Mouse (Mus musculus) MEL (cell line): ENCODE results near the gene Grn. TPM values are rescaled to one million over a fixed set of nuclear protein-coding genes. Genes with fewer than 3 reads are reported as not detected.
A peak's percentile ranks its signal among the peaks of the same experiment; 100 is the strongest.

Experiments
- DNase-seq: peaks from one replicate; pipeline ENCODE4 v3.0.0; 2011; ENCODE audit warnings: low read depth, low spot score
- H3K27ac ChIP-seq: 2 replicates; pipeline ENCODE4 v1.5.1; 2012; ENCODE audit warnings: low read depth, mild to moderate bottlenecking, control low read depth, low read length, moderate library complexity; ENCODE audit not compliant: control insufficient read depth
- H3K27me3 ChIP-seq, 2 experiments: fragments of 150-350 bp in 1 of 2; sonication (generic) in 1 of 2; 2 replicates each; pipeline ENCODE4 v1.6.1; 2012; ENCODE audit warnings: low read length in 2 of 2, mild to moderate bottlenecking in 2 of 2, improper control_type of control experiment in 1 of 2, moderate library complexity in 1 of 2; ENCODE audit not compliant: insufficient read depth in 2 of 2, control insufficient read depth in 1 of 2
- H3K36me3 ChIP-seq, 2 experiments: 2 replicates each; pipeline ENCODE4 v1.6.1; 2012 to 2014; ENCODE audit warnings: low read length in 2 of 2, improper control_type of control experiment in 1 of 2, inconsistent platforms in 1 of 2, mild to moderate bottlenecking in 1 of 2; ENCODE audit not compliant: insufficient read depth in 2 of 2, control insufficient read depth in 1 of 2
- H3K4me1 ChIP-seq, 2 experiments: fragments of 150-350 bp in 1 of 2; sonication (generic) in 1 of 2; 2 replicates each; pipeline ENCODE4 v1.6.1; 2012; ENCODE audit warnings: low read length in 2 of 2, improper control_type of control experiment in 1 of 2, mild to moderate bottlenecking in 1 of 2; ENCODE audit not compliant: insufficient read depth in 2 of 2, control insufficient read depth in 1 of 2
- H3K4me3 ChIP-seq, 2 experiments: fragments of 150-350 bp in 1 of 2; sonication (generic) in 1 of 2; 2 replicates each; pipeline ENCODE4 v1.5.1; 2012; ENCODE audit warnings: low read depth in 2 of 2, low read length in 2 of 2, mild to moderate bottlenecking in 2 of 2, moderate library complexity in 2 of 2, control low read depth in 1 of 2, improper control_type of control experiment in 1 of 2; ENCODE audit not compliant: control insufficient read depth in 1 of 2, insufficient read depth in 1 of 2
- H3K79me2 ChIP-seq: 2 replicates; pipeline ENCODE4 v1.6.1; 2012; ENCODE audit warnings: mild to moderate bottlenecking, low read length, moderate library complexity; ENCODE audit not compliant: control insufficient read depth, poor library complexity, insufficient read depth
- H3K9ac ChIP-seq: 2 replicates; pipeline ENCODE4 v1.6.1; 2012; ENCODE audit warnings: low read depth, mild to moderate bottlenecking, control low read depth, low read length, moderate library complexity; ENCODE audit not compliant: control insufficient read depth, poor library complexity, severe bottlenecking
- H3K9me3 ChIP-seq: fragments of 150-350 bp; sonication (generic); replicated peaks from 2 replicates; pipeline ENCODE4 v1.6.1; 2012; ENCODE audit warnings: mild to moderate bottlenecking, low read length, improper control_type of control experiment, moderate library complexity; ENCODE audit not compliant: insufficient read depth
- CTCF ChIP-seq, 3 experiments: IDR thresholded peaks in 2 of 3; conservative IDR thresholded peaks in 1 of 3; 2 replicates each; pipeline ENCODE4 v1.5.1; 2011 to 2012; ENCODE audit warnings: low read length in 3 of 3, low read depth in 2 of 3, mild to moderate bottlenecking in 2 of 3, improper control_type of control experiment in 1 of 3, inconsistent platforms in 1 of 3, mixed read lengths in 1 of 3, moderate library complexity in 1 of 3; ENCODE audit not compliant: control insufficient read depth in 1 of 3, insufficient read depth in 1 of 3, poor library complexity in 1 of 3, severe bottlenecking in 1 of 3
- E2F4 ChIP-seq: IDR thresholded peaks from 2 replicates; pipeline ENCODE4 v1.6.1; 2011; ENCODE audit warnings: low read depth, low read length, improper control_type of control experiment, borderline replicate concordance
- EP300 ChIP-seq, 2 experiments: IDR thresholded peaks; 2 replicates each; pipeline ENCODE4 v1.6.1; 2011; ENCODE audit warnings: improper control_type of control experiment in 2 of 2, low read length in 2 of 2, low read depth in 1 of 2, mild to moderate bottlenecking in 1 of 2
- GATA1 ChIP-seq: IDR thresholded peaks from 2 replicates; pipeline ENCODE4 v1.6.1; 2011; ENCODE audit warnings: low read depth, low read length, improper control_type of control experiment
- HCFC1 ChIP-seq: IDR thresholded peaks from 2 replicates; pipeline ENCODE4 v1.6.1; 2012; ENCODE audit warnings: low read depth, mild to moderate bottlenecking, inconsistent platforms, low read length, improper control_type of control experiment, moderate library complexity
- MXI1 ChIP-seq: IDR thresholded peaks from 2 replicates; pipeline ENCODE4 v1.6.1; 2011; ENCODE audit warnings: mild to moderate bottlenecking, low read depth, low read length, improper control_type of control experiment
- MYB ChIP-seq: IDR thresholded peaks from 2 replicates; pipeline ENCODE4 v1.6.1; 2011; ENCODE audit warnings: mild to moderate bottlenecking, low read depth, low read length, improper control_type of control experiment
- NELFE ChIP-seq: IDR thresholded peaks from 2 replicates; pipeline ENCODE4 v1.6.1; 2011; ENCODE audit warnings: low read depth, low read length, improper control_type of control experiment
- NRF1 ChIP-seq: IDR thresholded peaks from 2 replicates; pipeline ENCODE4 v1.6.1; 2014; ENCODE audit warnings: low read depth, mild to moderate bottlenecking, inconsistent platforms, low read length, improper control_type of control experiment, moderate library complexity; ENCODE audit not compliant: poor library complexity, insufficient read depth, severe bottlenecking
- POLR2A ChIP-seq, 2 experiments: IDR thresholded peaks; 2 replicates each; pipeline ENCODE4 v1.6.1; 2011 to 2012; ENCODE audit warnings: low read length in 2 of 2, mild to moderate bottlenecking in 2 of 2, control low read depth in 1 of 2, improper control_type of control experiment in 1 of 2, low read depth in 1 of 2, moderate library complexity in 1 of 2; ENCODE audit not compliant: control insufficient read depth in 1 of 2, insufficient read depth in 1 of 2, poor library complexity in 1 of 2
- POLR2AphosphoS2 ChIP-seq: IDR thresholded peaks from 2 replicates; pipeline ENCODE4 v1.6.1; 2011; ENCODE audit warnings: low read length, improper control_type of control experiment
- POLR2AphosphoS5 ChIP-seq: IDR thresholded peaks from 2 replicates; pipeline ENCODE4 v1.6.1; 2012; ENCODE audit warnings: low read depth, borderline replicate concordance, mild to moderate bottlenecking, inconsistent platforms, low read length, moderate library complexity, mixed read lengths
- RAD21 ChIP-seq: IDR thresholded peaks from 2 replicates; pipeline ENCODE4 v1.6.1; 2011; ENCODE audit warnings: mild to moderate bottlenecking, low read depth, low read length, improper control_type of control experiment
- SIN3A ChIP-seq: IDR thresholded peaks from 2 replicates; pipeline ENCODE4 v1.6.1; 2012; ENCODE audit warnings: low read length, improper control_type of control experiment, inconsistent platforms
- TAL1 ChIP-seq: IDR thresholded peaks from 2 replicates; pipeline ENCODE4 v1.6.1; 2012; ENCODE audit warnings: mild to moderate bottlenecking, inconsistent platforms, low read length, moderate library complexity, mixed read lengths
- TBP ChIP-seq: IDR thresholded peaks from 2 replicates; pipeline ENCODE4 v1.8.0; 2011; ENCODE audit warnings: low read depth, low read length, improper control_type of control experiment
- UBTF ChIP-seq: IDR thresholded peaks from 2 replicates; pipeline ENCODE4 v1.6.1; 2012; ENCODE audit warnings: low read depth, mild to moderate bottlenecking, inconsistent platforms, low read length, improper control_type of control experiment, moderate library complexity, borderline replicate concordance; ENCODE audit not compliant: insufficient read depth
- USF1 ChIP-seq: IDR thresholded peaks from 2 replicates; pipeline ENCODE4 v1.6.1; 2014; ENCODE audit warnings: low read depth, mild to moderate bottlenecking, inconsistent platforms, low read length, improper control_type of control experiment, moderate library complexity
- ZKSCAN1 ChIP-seq: IDR thresholded peaks from 2 replicates; pipeline ENCODE4 v1.6.1; 2012; ENCODE audit warnings: low read depth, mild to moderate bottlenecking, inconsistent platforms, low read length, improper control_type of control experiment, moderate library complexity
- ZMIZ1 ChIP-seq: IDR thresholded peaks from 2 replicates; pipeline ENCODE4 v1.6.1; 2012; ENCODE audit warnings: low read depth, mild to moderate bottlenecking, inconsistent platforms, low read length, improper control_type of control experiment, moderate library complexity
- polyA plus RNA-seq, 2 experiments: library from polyadenylated mRNA; stranded (reverse) in 1 of 2; unstranded in 1 of 2; fragments of >175 nt in 1 of 2; fragments of >200 nt in 1 of 2; gene quantifications; 2 replicates each; pipeline versions ENCODE4 v1.2.1 to v1.2.4; 2012; ENCODE audit warnings: low replicate concordance in 2 of 2, low read depth in 1 of 2; ENCODE audit not compliant: insufficient read length in 2 of 2, insufficient read depth in 1 of 2, missing spikeins in 1 of 2
- total RNA-seq: library from RNA; depleted of rRNA; stranded (reverse); fragments of 300-350 nt; gene quantifications from 2 replicates; pipeline ENCODE4 v1.2.3, GENCODE M21; 2012

The Grn gene
- total and polyA plus RNA-seq, 3 experiments = 14.7 to 42.1 TPM; not detected in 1

DNA sequence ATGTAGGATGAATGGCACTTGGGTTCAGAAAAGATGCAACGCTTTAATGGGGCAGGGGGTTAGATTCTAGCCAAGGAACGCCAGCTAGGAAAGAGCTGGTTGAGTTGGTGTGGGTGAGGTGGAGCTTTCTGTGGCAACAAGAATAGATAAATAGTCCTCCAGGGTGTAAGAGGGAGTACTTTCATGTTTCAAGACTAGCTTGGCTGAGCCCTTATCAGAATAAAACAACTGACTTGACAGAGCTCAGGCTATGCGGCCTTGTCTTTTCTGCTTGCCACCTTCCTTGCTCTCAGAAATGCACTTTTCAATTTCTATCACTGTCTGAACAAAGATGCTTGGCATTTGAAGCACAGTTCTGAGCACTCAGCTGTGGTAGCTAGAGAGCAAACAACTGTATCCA, 44.9 kb downstream of the Grn start:
- peak; percentile 66 for DNase-seq
- Histone ChIP-seq H3K27ac (peak overlapping the region; percentile 62), H3K4me3 (no peak overlapping the region)

DNA sequence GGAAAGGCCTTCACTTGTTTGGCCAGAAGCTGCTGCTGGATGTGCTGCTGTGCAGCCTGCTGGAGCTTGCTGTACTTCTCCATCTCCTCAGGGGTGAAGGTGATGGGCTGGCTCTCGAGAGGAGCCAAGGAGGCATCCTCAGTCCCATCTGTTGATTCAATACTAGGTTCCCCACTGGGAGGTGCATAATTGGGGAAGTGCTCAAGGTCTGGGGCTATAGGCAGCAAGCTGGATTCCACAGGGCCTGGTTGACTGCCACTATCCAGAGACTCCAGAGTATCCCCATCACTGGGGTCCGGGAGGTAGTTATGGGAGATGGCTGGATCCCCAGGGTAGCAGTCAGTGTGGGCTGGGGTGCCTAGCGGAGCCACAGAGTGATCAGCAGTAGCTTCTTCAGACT, 48.6 kb downstream of the Grn start:
- peaks cover 6 to 23% of the 10 kb centered on the region in 2 experiments for H3K4me1 ChIP-seq
- no peaks in the 10 kb centered on the region for H3K27me3 ChIP-seq
- no peak overlapping the region for H3K4me3 ChIP-seq
- peaks cover 0 to 26% of the 10 kb centered on the region in 2 experiments for H3K36me3 ChIP-seq
- no peak overlapping the region for H3K27ac ChIP-seq
- peak; percentile 66 for DNase-seq
- no peak overlapping the region for H3K9ac ChIP-seq
- no peak for TF ChIP-seq MYB
- no peak for TF ChIP-seq POLR2A (IDR thresholded peaks at IDR 0.05; ENCODE audit: control insufficient read depth in 1 of 2, insufficient read depth in 1 of 2, low read depth in 1 of 2, low read length in 2 of 2, poor library complexity in 1 of 2)
- no peak for TF ChIP-seq USF1
- TF ChIP-seq RAD21 = no peak
- TF ChIP-seq NRF1 = no peak
- no peak for TF ChIP-seq E2F4
- TF ChIP-seq ZKSCAN1 = no peak
- no peak for TF ChIP-seq NELFE
- TF ChIP-seq SIN3A = no peak
- no peak for TF ChIP-seq GATA1
- TF ChIP-seq HCFC1 = no peak
- TF ChIP-seq UBTF = no peak
- TF ChIP-seq CTCF (IDR thresholded peaks at IDR 0.05 in 2 of 3, conservative IDR thresholded peaks at IDR 0.05 in 1 of 3; ENCODE audit: control insufficient read depth in 1 of 3, insufficient read depth in 1 of 3, low read depth in 2 of 3, low read length in 3 of 3, poor library complexity in 1 of 3, severe bottlenecking in 1 of 3) = no peak
- no peak for TF ChIP-seq POLR2AphosphoS2
- no peaks in the 10 kb centered on the region for H3K9me3 ChIP-seq
- H3K79me2 ChIP-seq = no peaks in the 10 kb centered on the region

More for the DNA sequence above, 44.9 kb downstream of the Grn start:
- Histone ChIP-seq H3K4me1 (peaks cover 12 to 13% of the 10 kb centered on the region in 2 experiments), H3K36me3 (peaks cover 0 to 12% of the 10 kb centered on the region in 2 experiments), H3K27me3 (no peaks in the 10 kb centered on the region), H3K79me2 (no peaks in the 10 kb centered on the region), H3K9me3 (no peaks in the 10 kb centered on the region), H3K9ac (no peak overlapping the region)
- no peak for TF ChIP-seq MYB
- TF ChIP-seq SIN3A = peak; percentile 48; the same call in 1 of the 2 replicates
- TF ChIP-seq GATA1 = peak; percentile 50; the same call in 1 of the 2 replicates
- TF ChIP-seq MXI1 = no peak
- TF ChIP-seq TAL1 = peak; percentile 23; the same call in 1 of the 2 replicates
- 0 out of 2 replicates have a peak, but pooled peaks have one; percentile 25 for TF ChIP-seq TBP
- TF ChIP-seq POLR2AphosphoS5 = no peak
- no peak for TF ChIP-seq ZMIZ1
- peak in 1 of 2 experiments; percentile 31; a peak in 1 of 4 replicates for TF ChIP-seq EP300 (IDR thresholded peaks at IDR 0.05; ENCODE audit: low read depth in 1 of 2, low read length in 2 of 2)
